Mouse (Mus musculus) spleen, adult 12 weeks (tissue): ENCODE measurements around the gene Bpifb2.
"Not testable (repeated sequence)": the region's sequence is repeated elsewhere in the genome, so short reads cannot be mapped to it uniquely, and the experiment has no call there.

Source experiments
- DNase-seq: peaks from one replicate; pipeline ENCODE4 v3.0.0; 2022; ENCODE audit warnings: low spot score

The Bpifb2 gene

DNA sequence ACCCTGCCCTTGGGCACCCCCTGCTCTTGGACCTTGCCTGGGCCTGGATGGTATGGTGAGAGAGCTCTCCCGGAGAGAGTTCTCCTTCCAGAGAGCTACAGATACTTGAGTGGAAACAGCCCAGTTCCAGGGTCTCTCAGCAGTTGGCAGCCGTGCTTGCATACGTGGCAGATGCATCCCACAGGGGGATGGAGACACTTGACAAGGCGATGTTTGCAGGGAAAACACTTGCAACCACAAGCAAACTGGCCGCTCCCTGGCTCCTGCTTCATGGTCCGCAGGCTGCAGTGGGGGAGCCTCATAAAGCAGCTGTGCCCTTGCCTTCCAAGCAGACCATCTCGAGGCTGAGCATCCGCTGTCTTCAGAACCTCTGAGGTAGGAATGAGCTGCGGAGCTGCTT lies at the start of gene Bpifb2:
Bpifb2 (plus strand) TSS at position 301 of the 400 bp plus-strand sequence.
- DNase-seq: no peak

DNA sequence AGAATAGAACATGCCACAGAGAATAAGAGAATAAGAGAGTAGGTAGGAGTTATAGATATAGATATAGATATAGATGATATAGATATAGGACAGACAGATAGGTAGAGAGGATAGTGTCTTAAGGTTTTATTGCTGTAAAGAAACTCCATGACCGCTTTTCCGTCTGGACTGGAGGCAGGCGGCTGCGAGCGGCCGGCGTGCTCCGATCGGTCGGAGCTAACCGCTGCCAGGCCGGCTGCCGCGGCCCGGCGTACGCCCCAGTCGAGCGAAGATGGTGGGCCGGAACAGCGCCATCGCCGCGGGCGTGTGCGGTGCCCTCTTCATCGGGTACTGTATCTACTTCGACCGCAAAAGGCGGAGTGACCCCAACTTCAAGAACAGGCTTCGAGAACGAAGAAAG lies 48.9 kb upstream of the Bpifb2 start:
- DNase-seq: not testable (repeated sequence)

DNA sequence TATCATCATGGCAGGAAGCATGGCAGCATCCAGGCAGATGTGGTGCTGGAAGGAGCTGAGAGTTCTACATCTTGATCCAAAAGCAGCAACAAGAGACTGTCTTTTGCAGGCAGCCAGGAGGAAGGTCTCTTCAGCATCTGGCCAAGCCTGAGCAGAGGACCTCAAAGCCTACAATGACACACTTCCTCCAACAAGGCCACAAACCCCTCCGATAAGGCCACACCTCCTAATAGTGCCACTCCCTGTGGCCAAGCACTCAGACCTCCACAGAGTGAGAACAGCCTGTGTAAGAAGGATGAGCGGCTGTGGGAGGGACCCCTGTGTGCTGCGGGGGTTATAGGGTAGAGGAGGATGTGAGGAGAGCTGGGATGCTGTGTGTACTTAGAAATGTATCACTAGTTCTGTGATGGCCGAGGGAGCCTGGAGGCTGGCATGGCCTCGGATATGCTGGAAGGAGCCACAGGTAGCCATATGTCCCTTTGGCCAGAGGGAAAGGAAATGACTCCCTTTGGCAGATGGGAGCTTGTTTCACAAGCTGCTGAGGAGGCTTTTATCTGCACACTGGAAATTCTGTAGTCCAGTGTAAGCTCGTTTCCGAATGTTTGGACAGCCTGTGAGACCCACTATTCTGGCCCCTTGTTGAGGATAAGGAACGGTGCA lies 47.5 kb upstream of the Bpifb2 start:
- no peak for DNase-seq

DNA sequence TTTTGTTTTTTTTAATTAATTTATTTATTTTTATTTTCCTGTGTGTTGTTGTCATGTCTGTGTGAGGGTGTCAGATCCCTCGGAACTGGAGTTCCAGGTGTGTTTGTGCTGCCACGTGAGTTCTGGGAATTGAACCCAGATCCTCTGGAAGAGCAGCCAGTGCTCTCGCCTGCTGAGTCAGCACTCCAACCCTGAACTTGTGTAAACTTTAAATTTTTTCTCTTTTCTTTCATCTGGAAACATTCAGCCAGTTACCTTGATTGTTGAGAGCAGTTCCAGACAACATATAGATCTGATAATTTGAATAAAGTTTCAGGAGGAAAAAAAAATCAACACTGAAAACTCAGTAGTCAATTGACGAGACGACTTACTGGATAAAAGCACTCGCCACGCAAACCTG lies 46.1 kb upstream of the Bpifb2 start:
- no peak for DNase-seq

DNA sequence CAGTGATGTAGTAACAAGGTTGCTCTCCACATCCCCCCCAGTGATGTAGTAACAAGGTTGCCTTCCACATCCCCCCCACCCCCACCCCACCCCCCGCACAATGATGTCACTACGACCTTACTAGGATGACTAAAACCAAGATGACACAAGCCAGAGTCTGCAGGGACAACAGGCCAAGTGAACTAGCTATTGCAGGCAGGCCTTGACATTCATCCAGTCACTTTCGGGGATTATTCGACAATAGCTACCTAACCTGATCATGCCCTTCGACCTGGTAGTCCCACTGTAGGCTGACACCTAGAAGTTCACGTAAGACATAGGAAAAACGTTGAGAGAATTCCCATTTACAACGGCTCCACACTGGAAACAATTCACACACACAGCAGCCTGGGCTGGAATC lies 41.6 kb upstream of the Bpifb2 start:
- DNase-seq: no peak

DNA sequence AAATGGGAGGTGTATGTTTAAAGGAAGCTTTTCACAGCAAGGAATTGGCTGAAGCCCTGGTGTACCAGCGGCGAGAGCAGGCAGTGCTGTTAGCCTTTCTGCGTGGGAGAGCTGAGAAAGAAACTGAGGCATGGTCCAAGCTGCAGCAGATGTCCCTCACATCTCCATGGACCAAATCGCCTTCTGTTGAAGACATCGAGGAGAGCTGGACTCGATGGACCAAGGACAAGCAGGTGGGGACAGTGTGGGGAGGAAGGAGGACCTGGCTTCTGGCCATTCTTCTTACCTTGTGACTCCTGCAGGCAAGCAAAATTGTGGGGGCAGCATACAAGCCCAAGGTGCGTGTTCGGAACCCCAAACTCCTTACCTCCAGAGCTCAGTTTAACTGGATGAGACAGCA lies 32.0 kb upstream of the Bpifb2 start:
- no peak for DNase-seq

DNA sequence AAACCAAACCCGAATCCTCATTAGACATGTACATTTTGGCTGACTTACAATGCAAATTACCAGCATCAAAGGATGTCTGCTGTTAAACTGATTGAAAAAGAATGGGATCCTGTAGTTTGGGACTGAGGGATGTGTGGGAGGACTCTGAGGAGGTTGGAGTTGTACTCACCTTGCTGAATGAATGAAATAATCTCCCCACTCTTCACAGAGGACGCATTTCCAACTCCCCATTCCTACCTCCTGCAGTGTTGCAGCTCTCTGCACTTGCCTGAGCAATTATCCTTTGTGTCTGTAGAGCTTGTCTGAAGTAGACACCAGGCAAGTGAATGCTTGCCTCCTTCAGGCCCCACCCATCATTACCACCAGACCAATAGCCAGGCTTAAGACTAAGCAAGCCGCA lies 26.5 kb upstream of the Bpifb2 start:
- DNase-seq: no peak

DNA sequence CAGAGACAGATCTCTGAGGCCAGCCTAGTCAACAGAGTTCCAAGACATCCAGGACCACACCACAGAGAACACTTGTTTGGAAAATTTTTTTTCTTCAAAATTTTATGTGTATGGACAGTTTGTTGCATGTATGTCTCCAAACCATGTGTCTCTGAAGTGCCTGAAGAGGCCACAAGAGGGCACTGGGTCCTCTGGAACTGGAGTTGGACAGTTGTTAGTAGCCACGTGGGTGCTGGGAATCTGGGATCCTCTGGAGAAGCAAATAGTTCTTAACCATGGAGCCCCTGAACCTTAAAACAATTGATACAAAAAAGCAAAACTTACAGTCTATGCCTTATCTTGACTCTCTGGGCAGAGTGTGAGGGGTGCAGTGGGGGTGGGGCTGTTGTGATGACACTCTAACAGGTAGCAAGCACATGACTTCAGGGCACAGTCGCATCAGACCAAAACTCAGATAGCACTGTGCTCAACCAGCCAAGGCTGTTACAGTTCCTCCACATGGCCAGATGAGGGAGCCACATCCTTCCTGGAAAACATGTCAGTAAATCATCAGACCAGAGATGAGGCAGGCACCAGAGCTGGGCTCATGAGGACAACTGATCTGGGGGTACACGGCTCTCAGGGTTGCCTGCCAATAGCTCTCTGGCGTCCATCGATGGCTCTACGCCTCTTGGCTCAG lies 24.4 kb upstream of the Bpifb2 start:
- no peak for DNase-seq

DNA sequence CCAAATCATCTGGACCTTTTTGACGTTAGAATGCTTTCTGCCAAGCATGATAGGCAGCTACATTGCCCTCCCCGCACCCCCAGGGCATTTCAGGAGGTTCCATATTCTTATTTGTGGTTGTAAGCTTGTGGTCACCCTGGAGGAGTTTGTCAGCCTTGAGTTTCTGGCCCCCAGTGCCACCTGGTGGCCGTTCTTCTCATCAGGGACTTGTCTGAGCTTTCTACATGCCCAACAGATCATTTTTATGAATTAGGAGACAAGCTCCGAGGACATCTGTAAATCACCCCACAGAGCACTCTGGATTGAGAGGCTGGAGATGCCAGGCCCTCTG lies 23.9 kb upstream of the Bpifb2 start:
- no peak for DNase-seq

DNA sequence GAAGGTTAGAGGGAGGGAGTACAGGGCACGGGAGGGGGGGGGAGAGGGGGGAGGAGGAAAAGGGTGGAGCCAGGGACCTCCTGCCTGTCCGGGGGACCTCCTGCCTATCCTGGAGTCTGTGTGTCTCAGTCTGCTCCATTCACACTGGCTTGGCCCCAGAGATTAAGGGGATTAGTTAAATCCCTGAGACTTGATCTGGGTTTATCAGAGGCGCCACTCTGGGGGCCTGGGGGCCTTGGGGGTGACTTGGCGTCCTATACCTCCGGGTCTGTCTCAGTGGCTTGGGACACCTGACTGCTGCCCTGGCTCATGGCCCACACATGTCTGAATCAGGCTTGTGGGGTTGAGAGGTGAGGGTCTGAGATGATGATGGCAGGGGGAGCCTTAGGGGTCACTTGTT lies 21.3 kb upstream of the Bpifb2 start:
- no peak for DNase-seq

DNA sequence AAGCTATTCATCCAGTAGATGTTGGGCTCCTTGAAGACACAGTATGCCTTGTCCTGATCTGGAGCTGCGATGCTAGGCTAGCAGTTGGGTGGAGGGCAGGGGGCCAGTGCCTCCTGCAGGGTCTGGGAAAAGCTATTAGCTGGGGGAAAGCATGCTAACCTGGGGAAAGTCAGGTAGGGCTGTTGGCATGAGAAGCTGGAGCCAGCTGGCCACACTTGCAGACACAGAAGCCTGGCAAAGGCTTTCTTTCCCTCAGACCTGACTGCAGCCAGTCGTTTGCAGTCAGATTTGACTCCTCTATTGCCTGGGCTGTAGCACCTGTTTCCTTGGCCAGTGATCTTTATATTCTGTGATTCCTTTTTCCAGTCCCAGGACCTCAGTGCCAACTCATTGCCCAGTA lies 15.3 kb upstream of the Bpifb2 start:
- DNase-seq: no peak

DNA sequence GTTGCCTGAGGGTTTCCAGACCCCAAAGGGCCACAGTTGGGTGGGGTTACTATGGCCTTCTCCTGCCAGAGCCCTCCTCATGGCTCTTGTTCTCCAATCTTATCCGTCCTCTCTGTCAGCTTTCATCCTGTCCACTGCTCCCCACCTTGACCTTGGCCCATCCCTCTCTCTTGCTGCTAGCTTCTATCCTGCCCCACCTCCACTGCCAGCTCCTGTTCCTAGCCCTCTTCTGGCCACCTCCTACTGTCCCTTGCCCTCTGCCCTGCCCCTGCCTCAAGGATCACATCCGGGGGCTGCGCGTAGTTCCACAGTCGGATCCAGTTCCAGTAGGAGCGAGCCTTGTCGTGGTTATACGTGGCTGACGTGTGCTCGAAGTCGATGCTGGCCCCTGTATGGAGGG lies 14.5 kb upstream of the Bpifb2 start:
- no peak for DNase-seq

DNA sequence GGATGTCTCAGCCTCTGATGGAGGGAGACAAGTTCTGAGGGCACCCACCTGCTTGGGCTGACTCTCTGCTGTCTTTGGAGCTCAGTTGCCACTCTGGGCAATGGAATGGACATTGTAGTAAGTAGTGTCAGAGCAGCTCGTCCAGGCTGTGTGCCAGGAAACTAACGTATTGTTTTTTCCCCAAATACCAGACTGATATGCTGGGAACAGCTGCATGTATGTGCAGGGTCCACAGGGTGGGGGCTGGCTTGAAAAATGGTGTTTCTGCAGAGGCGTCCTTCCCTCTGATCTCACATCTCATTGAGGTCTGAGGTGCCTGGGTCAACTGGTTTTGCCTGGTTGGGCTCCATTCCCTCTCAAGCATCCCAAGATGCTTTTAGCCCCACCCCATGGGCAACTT lies 14.1 kb upstream of the Bpifb2 start:
- no peak for DNase-seq

DNA sequence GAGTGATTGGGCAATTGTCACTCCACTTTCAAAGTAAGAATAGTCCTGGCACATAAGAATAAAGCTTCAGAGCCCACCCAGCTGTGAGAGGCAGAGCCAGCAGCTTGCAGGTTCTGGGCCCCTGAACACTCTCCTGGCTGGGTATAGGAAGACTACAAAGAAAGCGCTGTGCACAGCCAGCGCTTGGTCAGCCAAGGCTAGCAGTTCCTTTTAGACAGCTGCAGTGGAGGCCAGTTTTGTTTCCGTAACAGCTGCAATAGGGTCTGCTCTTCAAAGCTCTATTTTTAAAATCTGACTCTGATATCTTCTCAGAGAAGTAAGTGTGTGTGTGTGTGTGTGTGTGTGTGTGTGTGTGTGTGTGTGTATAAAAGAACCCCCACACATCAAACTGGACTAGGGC lies 12.9 kb upstream of the Bpifb2 start:
- no peak for DNase-seq

DNA sequence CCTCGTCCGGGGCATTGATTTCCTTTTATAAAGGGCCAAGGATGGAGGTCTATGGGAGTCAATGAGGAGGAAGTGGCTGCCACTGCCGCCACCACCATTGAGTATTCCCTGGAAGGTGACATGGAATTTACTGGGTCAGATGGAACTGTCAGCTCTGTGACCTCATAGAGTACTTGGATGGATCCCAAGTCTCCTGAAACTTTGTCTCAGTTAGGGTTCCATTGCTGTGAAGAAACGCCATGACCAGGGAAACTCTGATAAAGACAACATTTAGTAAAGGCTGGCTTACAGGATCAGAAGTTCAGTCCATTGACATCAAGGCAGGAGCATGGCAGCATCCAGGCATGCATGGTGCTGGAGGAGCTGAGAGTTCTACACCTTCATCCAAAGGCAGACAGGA lies 3.9 kb upstream of the Bpifb2 start, which contains the start of gene Sun5:
Sun5 (minus strand) TSS at position 101 of the 400 bp plus-strand sequence.
- DNase-seq: no peak

DNA sequence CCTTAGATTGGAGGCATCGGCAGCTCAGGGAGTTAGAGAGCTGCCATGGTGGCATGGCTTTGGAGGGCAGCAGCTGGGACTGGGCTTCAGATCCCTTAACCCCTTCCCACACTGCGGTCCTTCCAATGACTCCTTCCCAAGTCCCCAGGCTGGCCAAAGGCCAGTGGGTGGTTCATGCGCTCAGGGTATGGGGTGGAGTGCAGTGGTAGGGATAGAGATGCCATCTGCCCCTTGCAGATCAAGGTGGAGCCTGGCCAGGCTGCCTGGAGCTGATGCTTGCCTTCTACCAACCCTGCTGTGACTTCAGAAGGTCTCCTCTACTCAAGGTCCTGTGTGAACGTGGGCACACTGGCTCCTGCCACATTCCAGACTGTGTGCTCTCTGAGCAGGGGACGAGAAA lies 24.3 kb downstream of the Bpifb2 start:
- no peak for DNase-seq

DNA sequence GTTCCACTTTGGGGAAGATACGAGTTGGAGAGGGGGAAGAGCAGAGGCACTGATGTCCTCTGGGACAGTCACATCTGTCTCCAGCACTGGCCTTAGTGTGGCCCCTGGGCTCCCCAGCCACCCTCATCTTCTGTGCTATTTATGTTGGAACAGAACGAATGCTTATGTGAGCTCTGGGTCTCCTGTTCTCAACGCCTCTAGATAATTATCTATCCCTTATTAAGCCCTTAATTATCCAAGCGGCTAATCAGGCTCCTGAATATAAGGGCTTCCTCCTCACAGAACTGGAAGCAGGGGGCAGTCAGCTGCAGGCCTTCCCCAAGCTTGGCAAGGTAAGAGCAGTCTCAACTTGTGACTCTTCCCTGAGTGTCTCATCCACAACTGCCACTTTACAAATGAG lies 25.2 kb downstream of the Bpifb2 start, which contains the start of gene Bpifb6:
Bpifb6 (plus strand) TSS at position 301 of the 400 bp plus-strand sequence.
- DNase-seq: no peak

DNA sequence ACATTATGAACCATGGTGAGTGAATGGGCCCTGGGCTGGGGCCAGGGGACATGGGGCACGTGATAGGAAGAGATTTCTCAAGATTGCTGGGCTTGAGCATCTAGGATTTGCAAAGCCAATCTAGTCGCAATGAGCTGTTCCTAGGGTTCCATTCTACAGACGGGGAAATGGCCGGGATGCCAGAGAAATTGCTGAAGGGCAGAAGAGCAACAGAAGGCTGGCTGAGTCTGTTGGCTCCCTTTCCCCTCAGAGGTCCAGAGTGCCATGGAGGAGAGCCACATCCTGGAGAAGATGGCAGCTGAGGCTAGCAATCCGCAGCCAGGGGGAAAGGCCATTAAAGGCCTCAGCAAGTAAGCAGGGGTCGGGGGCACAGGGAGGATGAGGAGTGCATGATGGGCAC lies 27.9 kb downstream of the Bpifb2 start:
- no peak for DNase-seq

DNA sequence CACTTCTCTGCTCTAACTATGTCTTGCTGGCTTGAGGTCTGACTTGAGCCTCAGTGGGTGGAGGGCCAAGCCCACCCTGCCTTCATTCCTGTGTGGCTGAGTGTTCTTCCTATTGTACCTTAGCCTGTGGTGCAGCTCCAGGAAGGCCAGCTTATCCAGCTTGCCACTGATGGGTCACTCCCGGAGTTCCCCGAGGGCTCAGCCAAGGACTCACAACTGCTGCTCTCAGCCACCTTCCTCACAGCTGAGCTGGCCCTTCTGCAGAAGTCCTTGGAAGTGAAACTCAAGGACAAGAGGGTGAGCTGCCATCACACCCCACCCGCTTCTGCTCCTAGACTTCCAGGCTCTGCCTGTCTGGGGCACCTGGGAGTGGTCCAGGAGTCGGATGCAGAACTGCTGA lies 31.8 kb downstream of the Bpifb2 start:
- DNase-seq: no peak

DNA sequence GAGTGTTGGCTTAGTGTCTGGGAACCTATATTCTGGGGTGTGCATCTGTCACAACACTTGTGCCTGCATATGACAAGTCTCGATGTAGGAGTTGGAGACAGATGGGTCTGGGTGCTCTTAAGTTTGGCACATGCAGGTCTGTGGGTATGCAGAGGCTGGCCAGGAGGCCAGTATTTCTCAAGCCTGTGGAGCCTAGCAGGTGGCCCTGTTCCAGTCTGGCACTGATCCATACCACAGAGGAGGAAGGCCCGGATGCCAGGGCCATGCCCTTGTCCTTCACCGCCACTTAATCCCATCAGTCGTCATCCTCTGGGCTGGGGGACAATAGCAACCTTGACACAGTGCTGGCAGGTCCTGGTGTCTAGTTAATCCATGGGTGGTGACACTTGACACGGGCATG lies 39.3 kb downstream of the Bpifb2 start:
- no peak for DNase-seq

DNA sequence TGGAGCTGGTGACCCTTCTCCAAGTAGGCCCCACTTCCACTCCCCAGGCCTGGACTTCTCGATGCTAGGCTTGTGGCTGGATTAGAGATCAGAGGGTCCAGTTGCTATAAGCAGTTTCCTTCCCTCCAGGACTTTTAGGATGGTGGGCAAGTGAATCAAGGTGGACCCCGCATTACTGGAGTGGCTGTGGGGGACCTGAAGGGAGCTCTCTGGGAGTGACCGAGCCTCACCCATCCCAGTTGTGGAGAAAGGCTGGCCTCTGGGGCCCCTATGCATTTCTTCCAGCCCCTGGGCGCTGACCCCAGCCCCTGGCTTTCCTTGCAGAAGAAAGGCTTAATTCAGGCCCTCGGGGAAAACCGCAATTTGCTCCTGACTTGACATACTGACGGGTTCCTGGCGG lies 43.1 kb downstream of the Bpifb2 start, which contains the start of gene Bpifb3:
Bpifb3 (plus strand) TSS at position 301 of the 400 bp plus-strand sequence.
- no peak for DNase-seq

DNA sequence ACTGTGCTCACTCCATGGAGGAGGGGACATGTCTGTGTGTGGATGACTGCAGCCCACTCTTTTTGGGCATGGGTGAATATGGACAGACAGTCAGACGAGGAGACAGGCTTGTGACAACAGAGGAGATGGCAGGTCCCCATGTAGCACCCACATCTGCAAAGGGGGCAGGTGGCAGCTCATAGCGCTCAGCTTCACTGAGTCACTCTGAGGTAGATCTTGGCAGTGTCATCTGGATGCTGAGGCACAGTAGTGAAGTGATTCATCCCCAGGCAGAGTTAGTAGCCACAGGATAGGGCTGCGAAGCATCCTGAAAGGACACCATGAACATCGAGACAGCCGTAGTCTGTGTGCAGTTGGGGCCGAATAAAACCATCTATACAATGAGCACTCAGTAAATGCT lies 46.4 kb downstream of the Bpifb2 start:
- no peak for DNase-seq

DNA sequence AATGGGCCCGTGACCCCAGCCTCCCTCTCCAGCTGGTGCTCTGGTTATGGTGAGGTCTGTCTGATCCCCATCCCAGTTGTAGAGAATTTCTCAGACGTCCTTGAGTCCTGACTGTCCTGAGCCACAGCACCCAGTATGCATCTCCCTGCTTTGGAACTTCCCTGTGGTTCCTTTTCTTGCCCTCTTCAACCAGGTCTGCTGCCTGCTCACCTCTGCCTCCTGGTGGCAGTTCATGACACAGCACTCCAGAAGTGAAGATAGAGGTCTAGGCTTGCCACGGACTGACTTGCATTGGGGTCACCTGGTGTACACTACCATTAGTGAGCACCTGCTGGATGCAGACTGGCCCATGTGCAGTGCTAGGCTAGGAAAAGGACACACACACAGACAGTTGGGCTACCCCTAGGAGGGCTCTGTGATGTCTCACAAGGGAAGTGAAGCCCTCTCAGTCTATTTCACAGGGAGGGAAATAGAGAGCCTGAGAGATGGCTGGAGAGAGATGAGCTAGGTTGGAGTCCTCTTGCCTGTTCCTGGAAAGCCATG lies 55.1 kb downstream of the Bpifb2 start:
- no peak for DNase-seq

DNA sequence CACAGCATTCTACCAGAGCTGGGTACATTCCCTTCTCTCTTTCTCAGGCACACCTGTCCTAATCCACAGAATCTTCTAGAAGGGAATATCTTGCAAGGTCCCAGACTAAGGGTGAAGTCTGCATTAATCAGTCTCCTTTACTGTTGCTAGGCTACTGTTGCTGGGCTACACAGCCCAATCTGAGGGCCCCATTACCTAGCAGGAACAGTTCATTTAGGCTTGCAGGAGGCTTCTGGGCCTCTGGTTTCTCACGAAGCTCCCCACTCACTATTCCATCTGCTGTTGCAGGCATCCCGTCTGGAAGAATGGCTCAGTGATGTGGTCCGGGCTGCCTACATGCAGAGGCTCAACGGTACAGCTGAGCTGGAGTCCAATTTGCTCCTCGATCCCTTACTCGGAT lies 56.3 kb downstream of the Bpifb2 start:
- no peak for DNase-seq
